Mouse (Mus musculus): Measurements from ENCODE around the gene Nr4a1.

DNA sequence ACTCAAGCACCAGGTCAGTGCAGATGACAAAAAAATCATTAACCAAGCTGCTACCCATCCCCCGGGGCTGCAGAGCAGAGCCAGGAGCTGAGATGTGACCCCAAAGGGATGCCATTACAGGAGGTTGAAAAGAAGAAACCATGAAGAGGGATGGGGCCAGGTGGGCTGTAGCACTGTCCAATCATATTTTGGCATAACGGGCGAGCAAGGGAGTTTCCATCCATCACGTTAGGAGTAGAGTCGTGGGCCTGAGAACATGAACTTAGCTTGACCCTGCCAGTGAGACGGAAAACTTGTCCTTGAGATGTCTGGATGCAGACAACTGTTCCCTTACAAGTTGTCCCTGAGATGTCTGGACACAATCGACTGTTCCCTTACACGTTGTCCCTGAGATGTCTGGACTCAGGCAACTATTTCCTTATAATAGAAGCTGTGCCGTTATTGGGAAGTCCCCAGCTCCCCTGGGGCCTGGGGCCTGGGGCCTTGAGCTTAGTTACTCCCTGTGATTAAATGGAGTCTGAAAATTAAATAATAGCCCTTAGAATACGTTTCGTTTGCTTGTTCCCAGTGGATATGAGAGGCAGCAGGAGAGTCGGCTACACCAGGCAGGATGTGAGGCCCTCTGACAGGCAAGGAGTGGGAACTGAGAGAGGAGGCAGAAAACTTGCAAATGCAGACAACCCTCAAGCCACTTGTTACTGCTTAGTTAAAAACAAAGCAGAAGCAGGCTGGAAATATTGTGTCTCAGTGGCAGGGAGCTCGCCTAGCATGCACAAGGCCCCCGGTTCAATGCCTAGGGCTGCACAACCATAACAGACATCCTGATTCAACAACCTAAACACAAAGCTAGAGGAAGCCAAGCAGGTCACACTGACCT lies 65.1 kb downstream of the Nr4a1 start:
- TF ChIP-seq POLR2A (IDR thresholded peaks at IDR 0.05; ENCODE audit: insufficient read depth, low read depth, low read length) (0 out of 2 replicates have a peak, but pooled peaks have one; percentile 14), CTCF (IDR thresholded peaks at IDR 0.05) (no peak), EP300 (IDR thresholded peaks at IDR 0.05; ENCODE audit: insufficient read depth, low read depth, low read length) (no peak)

Measured in heart, adult 2 months (tissue).